Mouse (Mus musculus): ENCODE measurements around the gene Psmc5.
"Not testable (repeated sequence)": the region's sequence is repeated elsewhere in the genome, so short reads cannot be mapped to it uniquely, and the experiment has no call there.

Gene Psmc5

DNA sequence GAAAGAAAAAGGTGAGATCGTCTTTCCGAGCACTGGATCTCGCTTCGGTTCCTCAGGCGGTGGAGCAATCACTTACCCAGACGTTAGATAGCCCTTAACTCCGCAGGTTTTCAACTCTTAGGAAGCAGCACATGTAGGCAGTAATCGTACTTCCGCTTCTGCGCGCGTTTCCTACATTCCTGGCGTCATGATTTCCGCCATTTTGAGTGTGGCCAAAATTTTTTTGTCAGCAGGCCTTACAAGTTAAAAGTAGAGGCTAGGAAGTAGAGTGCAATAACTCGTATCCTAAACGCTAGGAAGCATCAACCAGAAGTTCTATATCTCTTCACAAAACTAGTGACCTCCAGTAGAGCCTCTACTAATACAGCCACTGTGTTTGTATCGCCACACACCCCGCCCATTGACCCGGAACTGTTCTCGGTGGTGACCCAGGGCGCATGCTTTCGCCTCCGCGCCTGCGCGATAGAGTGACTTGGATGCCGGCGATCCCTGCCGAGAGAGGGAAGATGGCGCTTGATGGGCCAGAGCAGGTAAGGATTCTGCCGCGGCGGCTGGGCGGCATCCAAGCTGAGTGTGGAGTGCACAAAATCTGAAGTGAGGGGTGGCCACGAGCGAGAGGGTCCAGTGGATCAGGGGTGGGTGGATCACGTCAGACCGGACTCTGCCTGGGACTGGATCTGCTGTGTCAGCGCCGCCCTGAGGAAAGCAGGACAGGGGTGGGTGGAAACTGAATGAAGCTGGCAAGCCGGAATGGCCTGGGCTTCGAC is at the start of gene Psmc5, which contains the start of gene Ftsj3:
Psmc5 (plus strand) TSS at position 470 of the 767 bp plus-strand sequence.
Ftsj3 (minus strand) TSS at position 395 of the 767 bp plus-strand sequence.
- DNase-seq (ENCODE audit: low read depth, low spot score) = peak; percentile 87

DNA sequence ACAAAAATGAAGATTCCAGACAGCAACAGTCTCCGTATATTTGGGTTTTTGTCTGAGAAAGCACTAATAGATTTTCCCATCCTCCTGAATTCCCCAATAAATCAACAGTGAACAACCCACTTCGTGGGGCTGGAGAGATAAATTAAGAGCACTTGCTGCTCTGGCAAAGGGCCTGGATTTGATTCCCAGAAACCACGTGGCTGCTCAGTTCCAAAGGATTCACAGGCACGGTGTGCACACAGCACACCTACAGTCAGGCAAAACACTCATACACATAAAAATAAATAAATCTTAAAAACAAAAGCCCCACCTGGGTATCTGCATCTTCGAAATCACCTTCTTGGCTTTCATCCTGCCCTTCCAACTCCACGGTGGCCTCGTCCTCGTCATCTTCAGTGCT is 43.2 kb upstream of the Psmc5 start:
- no peak for DNase-seq (ENCODE audit: low read depth, low spot score)

DNA sequence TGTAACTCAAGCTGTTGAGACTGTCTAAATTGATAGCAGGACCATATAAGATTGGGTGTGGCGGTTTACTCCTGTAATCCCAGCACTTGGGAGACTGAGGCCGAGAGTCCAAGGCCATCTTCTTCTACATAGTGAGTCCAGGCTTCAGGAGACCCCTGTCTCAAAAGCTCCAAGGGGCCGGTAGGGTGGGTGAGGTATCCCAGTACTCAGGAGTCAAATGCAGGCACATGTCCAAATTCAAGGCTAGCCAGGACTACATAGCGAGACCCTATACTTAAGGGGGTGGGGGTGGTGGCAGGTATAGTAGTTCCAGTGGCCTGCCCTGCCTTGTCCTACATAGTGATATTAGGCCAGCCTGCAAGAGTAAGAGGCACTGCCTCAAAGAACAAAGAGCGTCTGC is 41.1 kb upstream of the Psmc5 start:
- no peak for DNase-seq (ENCODE audit: low read depth, low spot score)

DNA sequence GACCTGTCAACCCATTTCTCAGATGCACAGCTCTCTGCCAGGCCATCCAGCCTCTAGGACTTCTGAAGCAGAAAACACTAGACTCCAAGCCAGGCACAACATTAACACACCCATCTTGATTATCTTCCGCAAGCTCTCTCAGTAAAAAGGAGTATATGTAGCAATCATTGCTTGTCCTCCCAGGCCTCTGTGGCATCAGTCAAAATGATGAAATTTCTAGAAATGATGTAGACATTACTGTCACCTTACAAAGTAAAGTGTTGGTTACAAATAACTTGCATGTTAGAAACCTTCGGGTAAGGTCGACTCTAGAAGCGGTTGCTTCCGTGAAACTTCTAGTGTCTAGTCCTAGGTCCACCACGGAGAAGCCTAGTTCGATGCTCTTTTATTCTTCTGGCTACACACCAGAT is 40.5 kb upstream of the Psmc5 start:
- DNase-seq (ENCODE audit: low read depth, low spot score) = no peak

DNA sequence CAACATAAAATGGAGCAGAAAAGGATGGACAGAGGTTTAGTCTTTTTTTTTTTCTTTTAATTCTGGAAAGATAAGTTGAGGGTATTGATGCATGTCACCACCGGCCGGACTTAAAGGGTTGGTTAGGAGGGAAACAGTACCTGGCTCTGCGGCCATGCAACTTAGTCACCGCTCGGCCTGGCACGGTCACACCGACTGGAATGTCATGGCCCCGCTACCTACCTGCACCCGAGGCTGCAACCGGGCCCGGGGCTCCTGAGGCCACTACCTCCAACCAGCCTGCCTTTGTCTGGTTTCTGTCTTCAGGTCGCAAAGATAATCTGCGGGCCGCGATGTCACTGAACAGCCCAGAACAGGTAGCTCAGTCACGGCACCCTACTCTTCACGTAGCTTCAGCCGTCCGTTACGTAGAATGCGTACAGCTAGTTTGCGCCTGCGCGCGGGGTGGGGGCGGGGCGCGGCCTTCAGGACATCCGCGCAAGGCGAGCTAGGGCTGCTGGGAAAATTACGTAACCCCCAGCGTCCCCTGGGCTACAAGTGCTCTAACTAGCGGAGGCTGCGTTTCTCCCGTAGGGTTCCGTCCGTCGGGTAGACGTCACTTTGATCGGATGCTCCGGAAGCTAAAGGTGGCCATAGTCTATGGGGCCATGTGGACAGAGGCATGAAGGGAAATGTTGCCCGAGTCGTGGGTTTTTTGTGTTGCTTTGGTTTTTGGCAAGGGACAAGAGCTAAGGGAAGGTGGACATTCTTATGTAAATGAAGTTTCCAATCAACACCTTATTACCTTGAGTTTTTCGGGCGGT is 39.8 kb upstream of the Psmc5 start, which contains the start of gene Ccdc47:
Ccdc47 (minus strand) TSS at position 418 of the 803 bp plus-strand sequence.
- peak; percentile 99 for DNase-seq (ENCODE audit: low read depth, low spot score)

DNA sequence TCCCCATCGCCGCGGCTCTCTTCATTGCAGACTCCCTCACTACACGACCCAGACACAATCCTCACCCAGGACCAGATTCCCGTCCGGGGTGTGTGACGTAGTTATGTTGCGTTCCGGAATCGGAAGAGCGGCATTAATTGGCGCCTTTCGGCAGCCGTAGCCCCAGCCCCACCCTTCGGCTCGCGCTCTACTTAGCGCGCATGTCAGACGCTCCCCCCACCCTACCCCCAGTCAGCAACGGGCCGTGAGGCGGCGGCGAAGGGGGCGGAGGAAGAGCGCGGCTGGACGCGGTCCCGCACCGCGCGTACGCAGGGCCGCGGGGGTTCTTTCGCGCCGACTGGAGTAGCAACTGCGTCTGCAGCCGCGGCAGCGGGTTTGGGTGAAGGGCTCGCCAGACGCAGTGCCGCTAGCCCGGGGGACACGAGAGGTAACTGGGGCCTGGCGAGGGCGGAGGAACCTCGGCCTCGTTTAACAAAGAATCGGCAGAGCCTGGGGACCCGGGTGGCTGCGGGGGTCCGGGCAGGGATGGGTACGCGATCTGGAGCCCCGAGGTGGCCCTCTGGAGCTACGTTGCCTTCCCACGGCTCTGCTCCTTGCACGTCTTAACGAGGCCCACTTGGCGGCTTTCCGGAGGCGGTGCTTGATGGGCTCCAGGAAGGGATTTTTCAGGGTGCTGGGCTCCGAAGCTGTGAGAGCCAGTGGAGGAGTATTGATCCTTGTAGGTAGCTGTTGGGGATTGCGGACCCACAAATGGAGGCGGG is 39.0 kb upstream of the Psmc5 start, which contains the start of gene Ddx42:
Ddx42 (plus strand) TSS at position 197 of the 761 bp plus-strand sequence.
- DNase-seq (ENCODE audit: low read depth, low spot score) = peak; percentile 97

DNA sequence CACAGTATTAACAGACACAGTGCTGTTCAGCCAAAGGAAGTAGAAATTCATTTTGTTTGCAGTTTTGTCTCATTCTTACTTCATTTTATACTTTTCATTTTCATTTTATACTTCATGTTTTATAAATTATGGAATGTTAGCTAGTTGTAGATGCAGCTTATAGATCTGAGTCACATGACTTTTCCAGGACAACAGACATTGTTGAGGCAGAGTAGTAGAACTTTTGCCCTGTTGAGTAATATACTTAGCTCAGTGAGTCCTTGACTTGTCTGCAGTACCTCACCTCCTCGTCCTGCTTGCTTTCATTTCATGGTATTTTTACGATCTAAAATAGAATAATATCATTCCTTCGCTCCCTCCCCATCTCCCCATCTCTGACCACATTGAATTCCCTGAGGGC is 35.4 kb upstream of the Psmc5 start:
- no peak for DNase-seq (ENCODE audit: low read depth, low spot score)

DNA sequence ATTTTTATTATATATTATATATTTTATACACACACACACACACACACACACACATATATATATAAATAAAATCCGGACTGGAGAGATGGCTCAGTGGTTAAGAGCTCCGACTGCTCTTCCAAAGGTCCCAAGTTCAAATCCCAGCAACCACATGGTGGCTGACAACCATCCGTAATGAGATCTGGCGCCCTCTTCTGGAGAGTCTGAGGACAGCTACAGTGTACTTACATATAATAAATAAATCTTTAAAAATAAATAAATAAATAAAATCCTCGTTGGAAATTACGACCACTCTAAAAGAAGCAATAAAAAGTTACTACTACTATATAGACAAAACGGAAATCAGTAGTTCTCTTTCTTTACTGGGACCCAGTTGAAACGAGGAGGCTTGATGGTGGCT is 22.0 kb upstream of the Psmc5 start:
- DNase-seq (ENCODE audit: low read depth, low spot score) = not testable (repeated sequence)

DNA sequence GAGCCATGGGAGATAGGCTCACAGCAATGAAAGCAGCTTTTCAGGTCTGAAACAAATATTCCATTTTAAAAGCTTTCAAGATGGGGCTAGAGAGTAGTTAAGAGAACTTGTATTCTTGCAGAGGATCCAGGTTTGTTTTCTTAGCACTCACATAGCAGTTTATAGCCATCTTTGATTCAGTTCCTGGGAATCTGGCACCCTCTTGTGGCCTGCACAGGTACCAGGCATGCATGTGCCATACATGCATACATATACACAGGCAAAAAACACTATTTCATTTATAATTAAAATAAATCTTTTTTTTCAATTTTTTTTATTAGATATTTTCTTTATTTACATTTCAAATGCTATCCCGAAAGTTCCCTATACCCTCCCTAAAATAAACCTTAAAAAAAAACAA is 9.1 kb upstream of the Psmc5 start:
- DNase-seq (ENCODE audit: low read depth, low spot score) = no peak

DNA sequence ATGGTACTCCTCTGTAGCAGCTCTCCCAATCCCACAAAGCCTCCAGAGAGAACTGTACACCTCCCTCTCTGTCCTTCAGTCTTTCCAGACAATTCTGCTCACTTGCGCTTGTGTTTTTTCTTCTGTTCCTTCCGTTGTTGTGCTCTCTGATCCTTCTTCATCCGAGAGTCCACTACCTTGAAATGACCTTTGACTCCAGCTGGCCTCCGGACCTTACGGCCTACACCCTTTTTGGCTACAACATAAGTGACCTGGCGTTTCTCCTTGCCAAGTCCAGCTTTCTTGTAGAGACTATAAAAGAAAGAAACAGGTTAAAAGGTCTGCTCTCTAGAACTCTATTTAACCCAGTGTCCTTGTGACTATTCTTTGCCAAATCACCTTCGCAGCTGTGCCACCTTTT is 6.6 kb upstream of the Psmc5 start:
- DNase-seq (ENCODE audit: low read depth, low spot score) = no peak

DNA sequence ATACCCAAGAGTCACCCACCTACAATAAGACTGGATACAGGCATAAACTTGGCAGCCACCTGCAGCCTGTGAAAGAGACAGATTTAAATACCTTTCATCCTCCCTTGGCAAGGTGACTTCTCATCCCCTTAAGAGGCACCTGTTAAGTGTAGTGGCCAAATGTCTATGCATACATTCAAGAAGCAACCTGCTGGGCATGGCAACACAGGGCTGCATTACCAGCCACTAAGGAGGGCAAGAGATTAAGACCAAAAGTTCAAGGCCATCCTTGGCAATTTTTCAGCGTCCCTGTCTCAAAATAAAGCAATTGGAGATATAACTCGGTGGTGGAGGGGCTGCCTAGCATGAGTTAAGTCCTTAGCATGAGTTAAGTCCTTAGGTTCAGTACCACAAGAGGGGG is 1.2 kb upstream of the Psmc5 start:
- no peak for DNase-seq (ENCODE audit: low read depth, low spot score)

DNA sequence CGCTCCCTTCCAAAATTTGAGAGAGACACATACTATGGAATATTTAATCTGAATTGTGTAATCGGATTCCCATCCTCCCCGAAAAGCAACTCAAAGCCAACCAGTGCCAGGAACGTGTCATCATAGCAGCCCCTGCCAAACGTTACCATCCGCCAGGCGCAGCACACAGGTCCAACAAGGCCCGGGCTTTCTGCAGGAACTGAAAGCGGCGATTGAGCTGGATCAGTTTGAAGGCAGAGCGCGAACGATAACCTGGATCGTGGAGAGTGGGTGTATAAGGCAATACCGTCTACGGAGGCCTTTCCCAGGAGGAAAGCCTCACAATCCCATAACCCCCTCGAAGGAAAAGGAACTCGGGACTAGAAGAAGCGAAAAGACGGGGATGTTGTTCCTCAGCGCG is 780 bp upstream of the Psmc5 start:
- no peak for DNase-seq (ENCODE audit: low read depth, low spot score)

DNA sequence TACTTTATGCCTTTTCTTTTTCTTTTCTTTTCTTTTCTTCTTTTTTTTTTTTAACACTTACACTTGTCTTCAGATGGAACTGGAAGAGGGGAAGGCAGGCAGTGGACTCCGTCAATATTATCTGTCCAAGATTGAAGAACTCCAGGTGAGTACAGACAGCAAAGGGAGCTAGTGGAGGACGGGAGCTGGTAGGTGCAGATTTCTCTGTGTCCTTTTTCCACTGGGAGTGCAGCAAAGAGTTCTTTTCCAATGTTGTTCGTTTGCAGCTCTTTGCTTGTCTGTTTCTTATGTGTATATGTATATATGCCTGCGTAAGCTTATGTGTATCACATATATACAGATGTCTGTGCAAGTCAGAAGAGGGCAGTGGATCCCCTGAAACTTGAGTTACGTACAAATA is 821 bp downstream of the Psmc5 start:
- no peak for DNase-seq (ENCODE audit: low read depth, low spot score)

DNA sequence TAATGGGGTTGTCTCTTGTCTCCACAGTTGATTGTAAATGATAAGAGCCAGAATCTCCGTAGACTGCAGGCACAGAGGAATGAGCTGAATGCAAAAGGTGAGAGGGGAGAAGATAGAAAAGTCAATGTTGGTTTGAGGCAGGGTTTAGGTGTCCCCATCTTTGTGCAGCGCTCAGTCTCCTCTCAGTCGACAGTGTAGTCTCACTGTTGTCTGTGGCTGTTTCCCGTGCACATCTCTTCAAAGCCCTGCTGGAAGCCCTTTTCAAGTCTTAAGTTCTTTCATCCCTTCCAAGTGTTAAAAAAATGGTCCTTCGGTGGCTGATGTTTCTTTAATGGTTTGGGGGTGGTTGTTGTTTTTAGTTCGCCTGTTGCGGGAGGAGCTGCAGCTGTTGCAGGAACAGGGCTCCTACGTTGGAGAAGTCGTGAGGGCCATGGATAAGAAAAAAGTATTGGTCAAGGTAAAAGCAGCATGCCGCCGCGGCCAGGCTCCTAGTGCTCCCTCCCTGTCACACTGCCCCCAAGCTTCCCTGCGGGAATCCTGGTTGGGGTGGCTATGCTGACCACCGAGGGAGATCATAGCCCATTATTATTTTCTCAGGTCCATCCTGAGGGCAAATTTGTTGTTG is 5.0 kb downstream of the Psmc5 start:
- DNase-seq (ENCODE audit: low read depth, low spot score) = no peak

DNA sequence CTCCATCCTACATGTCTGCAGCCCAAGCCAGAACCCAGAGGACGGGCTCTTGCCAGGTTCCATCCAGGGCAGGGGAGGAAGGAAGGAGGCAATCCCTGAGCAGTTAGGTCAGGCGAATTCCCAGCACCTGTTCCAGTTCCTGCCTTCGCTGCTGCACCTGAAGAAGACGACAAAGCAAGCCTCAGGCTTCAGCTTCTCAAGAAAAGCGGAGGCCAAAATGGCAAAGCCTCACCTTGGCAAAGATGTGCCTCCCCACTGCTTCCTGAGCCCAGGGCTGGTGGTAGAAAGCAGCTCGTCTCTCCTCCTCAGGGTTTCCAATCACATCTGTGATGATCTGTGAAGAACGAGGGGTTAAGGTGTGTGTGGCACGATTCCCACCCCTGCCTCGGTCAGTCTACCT is 8.0 kb downstream of the Psmc5 start:
- no peak for DNase-seq (ENCODE audit: low read depth, low spot score)

DNA sequence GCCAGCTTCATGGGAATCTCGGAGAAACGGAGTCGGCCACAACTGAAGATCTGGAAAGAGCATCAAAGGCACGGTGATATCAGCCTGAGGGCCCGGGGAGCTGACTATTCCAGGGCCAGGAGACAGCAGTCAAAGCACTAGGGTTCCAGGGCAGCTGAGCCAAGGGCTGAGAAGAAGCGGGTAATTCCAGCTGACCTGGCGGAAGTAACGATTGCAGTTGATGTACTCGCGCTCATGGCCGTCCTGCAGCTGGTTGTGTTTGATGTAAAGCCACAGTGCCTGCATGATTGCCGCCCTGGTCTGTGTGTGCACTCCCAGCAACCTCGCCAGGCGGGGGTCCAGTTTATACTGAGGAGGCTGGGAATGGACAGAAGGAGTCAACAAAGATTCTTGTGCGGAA is 9.0 kb downstream of the Psmc5 start:
- DNase-seq (ENCODE audit: low read depth, low spot score) = no peak

DNA sequence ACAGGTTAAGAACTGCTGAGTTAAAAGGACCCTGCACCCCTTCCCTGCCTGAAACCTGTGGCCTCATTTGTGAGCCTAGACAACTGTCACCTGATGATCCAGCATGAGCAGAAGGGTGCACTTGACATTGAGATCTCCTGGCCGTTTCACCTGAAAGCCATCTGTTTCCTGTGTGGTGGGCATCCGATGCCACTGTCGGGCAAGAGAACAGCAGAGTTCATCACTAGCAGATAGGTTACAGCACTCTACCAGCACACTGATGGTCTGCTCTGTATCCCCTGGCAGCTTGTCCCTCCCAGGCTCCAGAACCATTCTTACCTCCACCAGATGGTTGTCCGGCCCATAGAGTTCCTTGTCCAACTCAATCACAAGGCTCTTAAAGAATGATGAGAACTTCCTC is 9.6 kb downstream of the Psmc5 start:
- DNase-seq (ENCODE audit: low read depth, low spot score) = no peak

DNA sequence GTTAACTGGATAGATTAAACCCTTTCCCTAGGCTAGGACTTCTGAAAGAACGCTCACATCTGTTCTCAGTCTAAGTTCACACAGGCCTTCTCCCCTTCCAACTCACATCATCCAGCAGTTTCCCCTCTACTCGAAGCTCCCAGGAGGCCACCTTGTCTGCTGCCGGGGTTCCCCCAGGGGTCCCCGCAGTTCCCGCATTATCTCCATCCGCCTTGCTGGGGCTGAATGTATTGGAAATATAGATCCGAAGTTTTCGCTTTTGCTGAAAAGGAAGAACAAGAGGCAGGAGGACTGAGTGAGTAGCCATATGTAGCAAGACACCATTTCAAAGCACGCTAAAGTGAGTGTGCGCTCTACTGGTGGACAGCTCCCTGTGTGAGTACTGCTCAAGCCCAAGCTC is 10.5 kb downstream of the Psmc5 start:
- DNase-seq (ENCODE audit: low read depth, low spot score) = no peak

DNA sequence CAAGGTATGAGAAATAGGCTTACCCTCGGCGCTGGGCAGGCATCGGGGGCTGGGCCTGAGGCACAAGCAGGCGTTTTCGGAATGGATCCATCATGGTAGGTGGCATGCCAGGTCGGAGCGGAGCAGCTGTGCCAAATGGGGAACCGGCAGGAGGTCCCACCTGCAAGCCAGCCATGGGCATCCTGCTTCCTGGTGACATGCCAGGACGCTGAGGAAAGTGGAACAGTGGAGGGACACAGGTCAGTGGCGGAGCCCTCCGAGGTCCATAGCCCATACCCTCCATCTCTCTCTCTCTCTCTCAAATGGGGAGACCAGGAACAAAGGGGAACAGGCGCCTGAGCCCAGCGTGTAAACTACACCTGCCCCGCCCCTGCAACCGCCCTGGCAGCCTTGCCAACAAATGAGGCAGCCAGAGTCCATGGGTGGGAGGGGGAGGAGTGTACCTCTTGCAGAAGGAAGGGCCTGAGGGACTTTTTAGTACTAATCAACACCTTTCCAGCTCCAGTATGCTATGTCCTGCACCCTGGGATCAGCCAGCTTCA is 11.4 kb downstream of the Psmc5 start:
- DNase-seq (ENCODE audit: low read depth, low spot score) = no peak

DNA sequence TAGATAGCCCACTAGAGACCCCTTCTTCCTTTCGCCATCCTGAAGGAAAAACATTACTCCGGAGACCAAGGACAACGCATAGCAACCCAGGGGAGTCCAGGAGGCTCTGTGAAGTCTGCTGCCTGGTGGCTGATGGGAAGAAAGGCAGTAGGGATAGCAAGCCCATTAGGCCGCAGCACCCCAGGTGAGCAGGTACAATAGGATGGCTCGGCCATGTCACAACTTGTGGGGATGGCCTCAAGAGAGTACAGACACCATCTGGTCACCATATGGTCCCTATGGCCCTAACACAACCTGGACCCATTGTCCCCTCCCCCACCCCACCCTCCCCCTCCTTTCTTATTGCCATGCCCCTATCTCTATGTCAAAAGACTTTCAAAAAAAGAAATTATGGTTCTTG is 11.9 kb downstream of the Psmc5 start:
- DNase-seq (ENCODE audit: low read depth, low spot score) = no peak

DNA sequence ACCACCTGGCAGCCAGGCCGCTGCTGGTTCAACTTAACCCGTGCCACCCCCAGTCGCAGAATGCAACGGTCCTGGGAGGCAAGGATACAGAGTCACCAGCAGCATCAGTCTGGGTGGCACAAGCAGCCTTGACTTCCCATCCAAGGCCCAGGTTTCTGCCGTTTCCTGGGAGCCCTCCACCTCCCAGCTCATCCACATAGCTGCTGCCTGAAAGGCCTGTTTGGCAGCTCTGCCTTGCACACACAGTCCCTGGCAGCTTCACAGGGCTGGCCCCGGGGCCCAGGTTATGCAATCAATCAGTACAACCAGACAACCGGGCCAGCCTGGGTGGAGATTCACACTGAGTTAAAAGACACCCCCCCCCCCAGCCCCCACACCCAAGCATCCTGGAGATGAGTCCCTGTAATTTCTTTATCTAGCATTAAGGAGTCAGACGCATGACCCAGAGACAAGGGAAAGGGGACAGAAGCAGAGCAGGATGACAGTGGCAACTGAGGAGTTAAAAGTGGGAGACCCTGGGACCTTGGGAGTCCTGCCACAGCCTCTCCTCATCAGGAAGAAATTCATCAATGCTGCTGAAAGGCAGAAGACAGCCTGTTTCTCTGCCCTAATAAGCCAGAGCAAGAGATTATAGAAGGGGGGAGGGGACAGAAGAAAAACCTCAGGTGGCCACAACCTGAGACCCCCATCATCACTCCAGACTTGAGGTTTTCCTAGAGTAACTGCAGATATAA is 12.5 kb downstream of the Psmc5 start:
- no peak for DNase-seq (ENCODE audit: low read depth, low spot score)

Measured in brain, embryonic 18.5 days (tissue).